Mouse (Mus musculus): ENCODE measurements around the gene Rbmxl2.

GRCm38 (mm10) chr7:107237498-107237897 is 28.3 kb downstream of the Rbmxl2 start:
- no peak for TF ChIP-seq HCFC1 (IDR thresholded peaks at IDR 0.05; ENCODE audit: borderline replicate concordance, insufficient read depth, low read length)
- no peak for TF ChIP-seq ZNF384 (IDR thresholded peaks at IDR 0.05; ENCODE audit: low read depth, low read length)
- TF ChIP-seq MAFK (IDR thresholded peaks at IDR 0.05; ENCODE audit: insufficient read depth, low read depth, low read length) = no peak

All from ES-E14 (cell line).